Mouse (Mus musculus) left cerebral cortex, adult 2 months (tissue): ENCODE data around the gene Zfp771. TPM values are rescaled to one million over a fixed set of nuclear protein-coding genes. Genes with fewer than 3 reads are reported as not detected.

ENCODE experiments used
- DNase-seq, 2 experiments: peaks; one replicate each; pipeline ENCODE4 v3.0.0; 2021 to 2022; ENCODE audit warnings: low spot score in 2 of 2, mixed read lengths in 1 of 2; ENCODE audit errors: extremely low spot score in 1 of 2
- H3K27ac ChIP-seq: fragments of 200-600 bp; 2 replicates; pipeline ENCODE4 v1.8.1; 2022
- H3K4me3 ChIP-seq: fragments of 200-600 bp; 2 replicates; pipeline ENCODE4 v1.8.1; 2022
- CTCF ChIP-seq: fragments of 200-600 bp; IDR thresholded peaks from 2 replicates; pipeline ENCODE4 v1.8.1; 2022; ENCODE audit warnings: antibody characterized with exemption, mild to moderate bottlenecking, moderate library complexity
- intact Hi-C: fragments of 180-260 bp; cut with DNase I; formaldehyde crosslinking; loops from one replicate; pipeline ENCODE4 v1.15.1; 2025
- total RNA-seq, 2 experiments: library from RNA; stranded (reverse); gene quantifications; 2 replicates each; pipeline ENCODE4 v1.2.3; 2021

Zfp771 gene
- total RNA-seq, 2 experiments from 2014 or later: 58.8 to 68.6 TPM

DNA sequence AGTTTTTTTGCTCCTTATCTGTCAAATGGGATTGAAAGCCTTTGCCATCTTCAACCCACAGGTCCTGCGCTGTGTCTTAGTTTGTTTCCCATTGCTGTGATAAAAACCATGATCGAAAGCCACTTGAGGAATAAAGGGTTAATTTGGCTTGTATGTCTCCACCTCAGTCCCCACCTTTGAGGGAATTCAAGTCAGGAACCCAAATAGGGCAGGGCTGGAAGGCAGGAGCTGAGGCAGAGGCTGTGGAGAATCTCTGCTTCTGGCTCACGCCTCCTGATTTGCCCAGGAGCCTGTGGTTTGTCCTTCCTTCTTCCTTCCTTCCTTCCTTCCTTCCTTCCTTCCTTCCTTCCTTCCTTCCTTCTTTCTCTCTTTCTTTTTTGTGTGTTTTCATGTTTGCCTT, 21.0 kb upstream of the Zfp771 start:
- Histone ChIP-seq H3K27ac (no peak overlapping the region), H3K4me3 (no peak overlapping the region)
- no peak for TF ChIP-seq CTCF
- intact Hi-C loops: no loop called here
- no peak for DNase-seq

DNA sequence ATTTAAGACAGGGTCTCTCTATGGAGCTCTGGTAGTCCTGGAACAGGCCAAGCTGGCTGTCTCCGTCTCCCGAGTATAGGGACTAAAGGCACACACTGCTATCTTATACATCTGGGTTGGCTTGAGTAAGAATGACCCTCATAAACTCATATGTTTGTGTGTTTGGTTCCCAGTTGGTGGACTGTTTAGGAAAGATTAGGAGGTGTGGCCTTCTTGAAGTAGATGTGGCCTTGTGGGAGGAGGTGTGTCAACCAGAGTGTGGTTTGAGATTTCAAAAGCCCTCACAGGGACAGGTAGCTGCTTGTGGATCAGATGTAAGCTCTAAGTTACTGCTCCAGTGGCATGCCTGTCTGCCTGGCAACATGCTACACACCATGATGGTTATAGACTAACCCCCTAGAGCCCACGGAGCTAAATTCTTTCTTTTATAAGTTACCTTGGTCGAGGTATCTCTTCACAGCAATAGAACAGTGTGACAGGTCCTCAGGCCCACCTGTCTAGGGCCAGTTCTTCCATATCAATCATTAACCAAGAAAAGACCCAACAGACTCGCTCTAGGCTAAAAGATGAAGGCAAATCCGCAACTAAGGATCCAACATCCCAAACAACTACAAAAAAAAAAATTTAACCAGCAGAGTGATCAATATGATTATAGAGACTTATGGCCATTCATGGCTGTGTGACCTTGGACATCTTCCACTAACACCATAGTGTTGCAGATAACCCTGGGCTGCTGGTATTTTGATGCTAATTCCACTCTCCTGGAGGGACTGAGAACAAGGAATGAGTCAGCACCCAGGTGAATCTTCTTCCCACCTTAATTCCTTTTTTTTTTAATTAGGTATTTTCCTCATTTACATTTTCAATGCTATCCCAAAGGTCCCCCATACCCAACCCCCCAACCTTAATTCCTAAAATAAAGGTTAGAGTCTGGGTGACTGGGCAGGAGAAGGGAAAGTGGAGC, 20.3 kb upstream of the Zfp771 start:
- intact Hi-C loops: no loop called here
- Histone ChIP-seq H3K4me3 (no peak overlapping the region), H3K27ac (no peak overlapping the region)
- DNase-seq: no peak
- TF ChIP-seq CTCF: no peak

- Histone ChIP-seq H3K27ac (no peak overlapping the region), H3K4me3 (no peak overlapping the region)
- DNase-seq: no peak
- intact Hi-C loops: no loop called here
- TF ChIP-seq CTCF: no peak
Observed at GRCm38 (mm10) chr7:127224616-127225015, 19.5 kb upstream of the Zfp771 start.

DNA sequence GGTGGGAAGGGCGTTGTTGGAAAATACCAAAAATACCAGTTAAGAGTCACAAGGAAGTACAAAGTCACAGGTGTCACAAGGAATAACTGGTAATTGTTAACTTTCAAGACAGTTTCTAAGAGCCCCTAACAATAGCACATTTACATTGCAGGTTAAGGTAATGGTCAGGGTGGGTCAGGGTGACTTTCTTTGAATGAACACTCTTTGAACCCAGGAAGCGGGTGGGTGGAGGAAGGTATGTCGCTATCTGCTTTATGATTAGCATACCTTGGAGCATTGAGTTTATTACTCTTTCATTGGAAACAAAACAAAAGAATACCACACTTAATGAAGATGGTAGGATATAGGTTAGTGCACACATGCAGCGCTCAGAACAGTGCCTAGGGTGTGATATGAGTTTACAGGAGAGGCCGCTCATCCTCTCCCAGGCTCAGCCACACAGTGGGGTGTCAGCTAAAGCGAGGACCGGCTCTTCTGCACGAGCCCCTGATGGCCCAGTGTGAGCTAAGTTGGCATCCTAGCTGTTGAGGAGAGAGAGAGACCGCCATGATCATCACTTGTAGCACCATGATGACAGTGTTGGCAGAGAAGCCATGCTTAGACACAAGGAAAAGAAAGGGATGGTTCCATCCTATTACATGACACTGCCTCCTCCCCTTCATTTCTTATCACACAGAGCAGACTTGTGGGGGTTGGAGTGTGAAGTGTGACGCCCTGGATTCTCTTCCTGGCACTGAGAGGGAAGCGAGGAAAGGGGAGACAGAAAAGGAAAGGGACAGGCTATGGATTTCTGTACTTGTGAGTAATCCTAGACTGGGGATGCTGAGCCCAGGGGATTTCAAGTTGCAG, 18.7 kb upstream of the Zfp771 start:
- TF ChIP-seq CTCF: no peak
- no peak for DNase-seq
- intact Hi-C loops: no loop called here
- no peak overlapping the region for H3K27ac ChIP-seq
- H3K4me3 ChIP-seq: no peak overlapping the region

- TF ChIP-seq CTCF: peak; percentile 79
- Histone ChIP-seq H3K4me3 (no peak overlapping the region), H3K27ac (no peak overlapping the region)
- intact Hi-C loops: loop anchor here (2.0 kb wide), 1 partner anchor 14 kb away; no protein-coding TSS in a partner anchor
- peak; percentile 72 to 81 for DNase-seq
Observed at GRCm38 (mm10) chr7:127228615-127229303, 15.3 kb upstream of the Zfp771 start.

- peak overlapping the region; percentile 96 for H3K4me3 ChIP-seq
- intact Hi-C loops: no loop called here
- H3K27ac ChIP-seq: no peak overlapping the region
- TF ChIP-seq CTCF: no peak
- DNase-seq: no peak
Observed at GRCm38 (mm10) chr7:127231376-127231775, 12.7 kb upstream of the Zfp771 start.

DNA sequence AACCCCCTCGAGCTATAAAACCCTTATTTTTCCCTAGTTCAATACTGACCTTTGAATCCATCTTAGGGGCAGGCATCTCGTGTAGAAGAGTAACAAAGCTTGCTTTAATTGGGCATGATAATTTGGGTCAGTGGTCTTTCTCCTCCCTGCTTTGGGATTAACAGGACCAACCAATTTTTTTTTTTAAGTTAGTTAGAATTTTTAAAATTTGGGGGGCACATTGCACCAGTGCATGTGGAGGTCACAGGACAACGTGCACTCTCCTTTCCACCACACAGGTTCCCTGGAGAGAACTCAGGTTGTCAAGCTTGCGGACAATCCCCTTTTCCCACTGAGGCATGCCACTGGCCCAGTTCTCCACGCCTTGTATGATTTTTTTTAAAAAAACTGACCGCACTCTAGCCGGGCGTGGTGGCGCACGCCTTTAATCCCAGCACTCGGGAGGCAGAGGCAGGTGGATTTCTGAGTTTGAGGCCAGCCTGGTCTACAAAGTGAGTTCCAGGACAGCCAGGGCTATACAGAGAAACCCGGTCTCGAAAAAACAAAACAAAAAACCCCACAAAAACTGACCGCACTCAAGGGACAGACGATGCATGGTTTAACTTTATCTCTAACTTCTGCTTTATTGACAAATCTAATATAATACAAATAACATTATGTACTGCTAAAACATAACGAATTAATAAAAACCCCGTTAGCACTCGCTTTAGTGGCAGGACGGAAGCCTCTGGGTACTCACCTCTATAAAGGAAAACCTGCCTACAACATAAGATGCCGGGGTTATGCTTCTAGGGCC, 12.1 kb upstream of the Zfp771 start:
- TF ChIP-seq CTCF: no peak

DNA sequence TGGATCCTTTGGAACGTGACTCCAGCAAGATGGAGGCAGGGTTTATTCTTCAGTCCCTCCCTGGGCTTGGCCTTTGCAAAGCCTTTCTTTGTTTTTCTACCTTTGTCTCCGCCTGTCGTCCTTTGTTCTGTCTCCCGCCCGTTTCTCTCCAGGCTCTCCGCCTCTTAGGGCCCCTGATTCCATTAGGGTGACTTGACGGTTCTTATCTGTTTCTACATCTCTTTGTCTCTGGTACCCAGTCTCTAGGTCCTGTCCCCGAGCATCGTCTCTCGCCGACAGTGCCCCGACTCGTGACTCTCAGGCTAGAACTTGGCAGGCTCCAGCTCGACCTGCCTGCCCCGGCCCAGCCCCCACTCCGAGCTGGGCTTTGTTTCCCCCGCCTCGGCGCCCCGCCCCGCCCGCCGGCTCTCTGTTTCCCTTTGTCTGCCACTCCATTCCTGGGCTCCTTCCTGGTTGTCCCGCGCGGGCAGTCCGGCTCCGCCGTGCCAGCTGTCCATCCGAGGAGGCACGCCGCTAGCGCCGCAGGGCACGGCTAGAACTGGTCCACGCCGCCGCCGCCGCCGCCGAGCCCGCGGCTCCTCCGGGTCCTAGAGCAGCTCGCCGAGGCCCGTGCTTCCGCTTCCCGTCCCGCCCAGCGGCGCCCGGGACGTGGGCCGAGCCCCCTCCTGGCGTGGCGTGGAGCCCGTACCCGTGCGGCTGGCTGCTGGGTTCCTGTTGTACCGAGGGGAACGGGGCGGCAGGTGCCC, 11.3 kb upstream of the Zfp771 start, which contains the start of the genes Zfp553 and Sept1:
Gene Zfp553, plus strand, starts transcription at position 440 of the 746 bp plus-strand sequence.
Gene Sept1, minus strand, starts transcription at position 509 of the 746 bp plus-strand sequence.
- no peak for TF ChIP-seq CTCF
- peak; percentile 82 to 83 for DNase-seq
- Histone ChIP-seq H3K27ac (peak within 1 kb of the TSS; percentile 93), H3K4me3 (peak within 1 kb of the TSS; percentile 96)
- intact Hi-C loops: no loop called here

More for the DNA sequence above, 12.1 kb upstream of the Zfp771 start:
- Histone ChIP-seq H3K27ac (peak overlapping the region; percentile 93), H3K4me3 (peak overlapping the region; percentile 96)
- intact Hi-C loops: no loop called here
- DNase-seq: no peak

DNA sequence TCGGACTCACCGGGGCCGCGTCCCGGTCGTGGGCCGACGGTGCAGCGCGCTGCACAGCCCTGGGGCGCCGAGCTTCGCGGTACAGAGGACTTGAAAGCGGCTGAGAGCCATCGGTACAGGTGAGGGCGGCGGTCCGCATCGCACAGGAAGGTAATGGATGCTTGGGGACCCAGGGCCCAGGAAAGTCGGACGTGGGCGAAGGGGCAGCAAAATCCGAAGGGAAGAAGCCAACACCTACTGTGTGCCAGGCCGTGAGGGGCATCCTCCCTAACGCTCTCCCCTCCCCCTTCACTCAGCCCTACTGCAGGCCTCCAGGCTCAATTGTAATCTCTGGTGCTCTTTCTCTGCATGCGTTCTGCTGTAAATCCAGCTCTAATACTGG, 10.7 kb upstream of the Zfp771 start:
- peak overlapping the region; percentile 96 for H3K4me3 ChIP-seq
- no peak for TF ChIP-seq CTCF
- intact Hi-C loops: no loop called here
- peak overlapping the region; percentile 93 for H3K27ac ChIP-seq
- DNase-seq: no peak

GRCm38 (mm10) chr7:127233765-127234164, 10.3 kb upstream of the Zfp771 start:
- no peak for TF ChIP-seq CTCF
- intact Hi-C loops: no loop called here
- peak overlapping the region; percentile 93 for H3K27ac ChIP-seq
- DNase-seq: no peak
- peak overlapping the region; percentile 96 for H3K4me3 ChIP-seq
